Mouse (Mus musculus) frontal cortex, postnatal 25 days (tissue): ENCODE measurements around the gene Sik3.
"Not testable (repeated sequence)": the region's sequence is repeated elsewhere in the genome, so short reads cannot be mapped to it uniquely, and the experiment has no call there.

Source experiments
- DNase-seq, 2 experiments: peaks; one replicate each; pipeline ENCODE4 v3.0.0; 2022; ENCODE audit warnings: low spot score in 2 of 2

The Sik3 gene

DNA sequence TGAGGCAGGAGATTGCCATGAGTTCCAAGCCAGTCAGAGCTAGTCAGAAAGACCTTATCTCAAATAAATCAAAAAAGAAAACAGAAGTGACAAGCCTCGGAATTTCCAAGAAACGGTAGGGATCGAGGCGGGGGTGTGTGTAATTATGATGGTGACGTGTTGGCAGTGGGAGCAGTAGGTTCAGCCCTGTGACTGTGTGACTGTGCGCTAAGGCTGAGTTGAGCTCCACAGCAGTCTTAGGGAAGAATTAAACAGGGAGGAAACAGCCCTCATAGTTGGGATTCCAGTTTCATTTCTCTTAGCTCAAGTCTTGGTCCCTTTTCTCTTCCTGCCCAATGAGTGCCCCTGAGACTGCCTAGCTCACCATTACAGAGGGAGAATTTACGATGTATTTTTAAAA lies 98.0 kb downstream of the Sik3 start:
- DNase-seq, result no peak

DNA sequence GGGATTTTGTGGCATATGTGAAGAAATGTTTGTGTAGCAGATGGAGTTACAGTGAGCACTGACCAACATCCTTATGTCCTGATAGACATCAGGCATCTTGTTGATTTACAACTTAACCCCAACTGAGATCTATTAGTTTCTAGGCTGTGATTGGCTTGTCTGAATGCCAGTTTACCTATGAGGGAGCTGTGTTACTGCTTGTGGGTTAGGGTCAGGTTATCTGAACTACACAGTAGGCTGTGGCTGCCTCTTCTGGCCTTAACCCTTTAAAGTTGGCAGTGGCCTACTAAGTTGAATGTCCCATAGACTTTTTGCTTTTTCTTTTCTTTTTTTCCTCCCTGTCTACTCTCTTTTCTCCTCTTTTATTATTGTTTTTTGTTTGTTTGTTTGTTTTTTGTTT lies 98.7 kb downstream of the Sik3 start:
- DNase-seq, result no peak

DNA sequence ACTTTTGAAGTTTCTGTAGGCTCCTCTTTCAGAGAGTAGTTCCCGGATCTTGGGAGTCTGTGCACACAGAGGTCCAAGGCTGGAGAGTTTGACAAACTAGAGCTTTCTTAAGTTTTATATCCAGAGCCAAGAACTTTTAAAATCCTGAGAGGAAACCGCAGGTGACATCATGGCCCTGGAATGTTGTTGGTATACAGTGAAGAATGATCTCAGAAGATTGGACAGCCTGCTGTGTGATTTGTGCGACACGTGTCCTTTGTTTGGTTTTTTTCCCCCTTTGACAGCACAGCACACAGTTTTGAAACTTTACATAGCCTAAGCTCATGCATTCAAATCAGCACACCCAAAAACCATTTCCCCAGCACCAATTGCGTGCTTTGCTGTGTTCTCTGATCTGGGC lies 99.6 kb downstream of the Sik3 start:
- no peak for DNase-seq

- DNase-seq, result no peak
These were observed 106.3 kb downstream of the Sik3 start for GRCm38 (mm10) chr9:46118844-46119385.

DNA sequence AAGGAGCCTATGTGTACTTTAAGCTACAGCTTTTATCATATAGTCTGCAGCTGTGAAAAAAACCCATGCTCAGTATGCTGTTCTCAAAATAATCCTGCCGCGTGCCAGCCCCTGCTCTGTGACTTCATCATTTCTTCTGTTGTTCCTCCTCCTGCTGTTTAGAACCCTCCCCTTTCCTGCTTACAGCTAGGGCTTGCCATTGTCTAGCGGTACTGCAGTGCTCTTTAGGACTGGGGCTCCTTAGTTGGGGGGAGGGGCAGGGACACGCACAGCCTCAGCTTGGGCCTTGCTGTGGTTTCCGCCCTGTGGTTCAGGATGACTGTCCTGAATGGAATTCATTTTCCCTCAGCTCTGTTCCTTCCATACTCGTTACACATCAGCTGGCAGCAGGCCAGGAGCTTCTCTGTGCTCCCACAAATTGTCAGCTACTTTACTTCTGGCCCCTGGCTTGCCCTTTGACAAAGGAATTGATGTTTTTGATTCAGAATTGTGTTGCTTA lies 107.4 kb downstream of the Sik3 start:
- peak in 1 of 2 experiments; percentile 34 for DNase-seq

DNA sequence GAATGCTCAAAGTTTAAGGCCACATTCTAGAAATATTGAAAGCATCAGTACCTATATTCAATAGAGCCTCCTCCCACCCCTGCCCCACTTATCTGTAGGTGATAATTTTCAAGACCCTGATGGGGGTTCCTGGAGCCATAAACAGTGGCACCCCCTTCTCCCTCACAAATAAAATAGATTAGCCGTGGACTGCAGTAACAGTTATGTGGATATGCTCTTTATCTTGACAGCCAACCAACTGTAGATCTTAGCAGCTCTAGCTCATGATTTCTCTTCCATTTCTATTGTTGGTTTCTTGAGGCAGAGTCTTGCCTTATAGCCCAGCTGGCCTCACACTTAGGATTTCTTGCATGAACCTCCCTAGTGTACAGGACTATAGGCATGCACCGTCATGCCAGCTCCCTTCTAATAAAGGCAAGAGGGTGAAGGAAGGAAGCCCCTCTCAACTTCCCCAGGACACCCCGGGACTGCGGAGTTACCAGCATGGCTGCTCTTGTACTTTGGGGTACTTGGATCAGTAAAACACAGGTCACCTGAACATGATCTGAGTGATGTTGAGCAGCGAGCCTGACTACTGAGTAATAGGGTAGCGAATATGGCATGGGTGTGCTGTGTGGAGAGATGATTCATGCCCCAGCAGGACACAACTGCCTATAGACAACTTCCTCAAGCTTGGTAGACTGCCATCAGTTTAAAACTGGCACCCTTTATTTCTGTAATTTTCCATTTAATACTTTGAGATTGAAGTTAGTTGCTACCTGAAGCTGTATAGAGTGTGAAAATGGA lies 108.0 kb downstream of the Sik3 start:
- no peak for DNase-seq

GRCm38 (mm10) chr9:46121486-46121885 lies 108.9 kb downstream of the Sik3 start:
- no peak for DNase-seq

GRCm38 (mm10) chr9:46122731-46123130 lies 110.1 kb downstream of the Sik3 start:
- no peak for DNase-seq

GRCm38 (mm10) chr9:46126295-46126694 lies 113.7 kb downstream of the Sik3 start:
- DNase-seq, result no peak

- DNase-seq, result no peak
These were observed 114.7 kb downstream of the Sik3 start for GRCm38 (mm10) chr9:46127326-46127725.

DNA sequence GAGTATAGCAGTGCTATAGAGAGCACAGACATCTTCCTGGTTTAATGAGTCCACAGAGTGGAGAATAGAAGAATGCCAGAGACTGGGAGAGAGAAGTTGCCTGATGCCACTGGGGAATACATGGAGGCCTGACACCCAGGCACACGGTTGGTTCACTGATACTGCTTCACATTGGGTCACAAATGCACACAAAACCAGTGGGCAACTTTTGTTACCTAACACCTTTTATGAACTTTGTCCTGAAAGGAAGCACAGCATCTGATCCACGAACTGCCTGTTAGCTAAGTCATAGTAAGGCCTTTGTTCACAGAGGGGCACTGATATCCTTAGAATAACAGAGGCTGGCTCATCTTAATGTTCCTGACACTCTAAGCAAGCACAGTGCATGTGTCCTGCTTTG lies 116.6 kb downstream of the Sik3 start:
- no peak for DNase-seq

- DNase-seq, result not testable (repeated sequence)
These were observed 120.2 kb downstream of the Sik3 start for GRCm38 (mm10) chr9:46132821-46133220.

- no peak for DNase-seq
These were observed 126.2 kb downstream of the Sik3 start for GRCm38 (mm10) chr9:46138831-46139230.

DNA sequence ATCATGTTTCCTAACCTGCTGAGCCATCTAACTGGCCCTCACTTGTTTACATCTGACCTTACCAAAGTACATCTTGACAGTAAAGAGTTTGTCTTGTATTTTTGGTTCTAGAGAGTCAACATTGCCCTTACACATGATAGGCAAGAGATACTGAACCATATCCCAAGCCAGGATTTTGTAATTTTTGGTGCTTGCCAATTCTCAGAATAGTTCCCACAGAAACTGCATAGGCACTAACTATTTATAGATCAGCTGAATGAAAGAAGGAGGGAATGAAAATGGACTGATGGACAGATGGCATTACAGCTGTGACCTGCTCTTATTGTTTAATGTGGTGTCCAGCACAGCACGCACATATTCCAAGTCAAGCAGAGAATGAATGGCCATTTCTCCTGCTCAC lies 128.2 kb downstream of the Sik3 start:
- DNase-seq, result no peak

DNA sequence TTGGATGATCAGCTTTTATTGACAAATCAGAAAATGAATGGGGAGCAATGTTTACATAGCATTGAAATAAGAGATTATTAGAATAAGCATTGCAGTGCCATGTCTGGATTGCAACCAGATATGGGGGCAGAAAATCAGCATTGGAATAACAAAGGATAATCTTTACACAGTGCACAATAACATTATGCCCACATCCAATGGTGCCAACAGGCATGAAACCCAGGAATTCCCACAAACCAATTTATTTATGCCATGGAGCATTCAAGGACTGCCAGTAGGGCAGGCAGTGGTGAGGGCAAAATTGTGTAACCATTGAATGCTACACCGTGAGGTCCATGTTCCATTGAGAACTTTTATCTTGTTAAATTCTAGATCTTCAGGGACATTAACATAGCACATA lies 129.4 kb downstream of the Sik3 start:
- no peak for DNase-seq

- DNase-seq, result no peak
These were observed 129.9 kb downstream of the Sik3 start for GRCm38 (mm10) chr9:46142492-46142891.

GRCm38 (mm10) chr9:46144976-46145375 lies 132.4 kb downstream of the Sik3 start:
- no peak for DNase-seq

GRCm38 (mm10) chr9:46146437-46146836 lies 133.8 kb downstream of the Sik3 start:
- DNase-seq, result no peak

GRCm38 (mm10) chr9:46148723-46149122 lies 136.1 kb downstream of the Sik3 start:
- DNase-seq, result no peak

DNA sequence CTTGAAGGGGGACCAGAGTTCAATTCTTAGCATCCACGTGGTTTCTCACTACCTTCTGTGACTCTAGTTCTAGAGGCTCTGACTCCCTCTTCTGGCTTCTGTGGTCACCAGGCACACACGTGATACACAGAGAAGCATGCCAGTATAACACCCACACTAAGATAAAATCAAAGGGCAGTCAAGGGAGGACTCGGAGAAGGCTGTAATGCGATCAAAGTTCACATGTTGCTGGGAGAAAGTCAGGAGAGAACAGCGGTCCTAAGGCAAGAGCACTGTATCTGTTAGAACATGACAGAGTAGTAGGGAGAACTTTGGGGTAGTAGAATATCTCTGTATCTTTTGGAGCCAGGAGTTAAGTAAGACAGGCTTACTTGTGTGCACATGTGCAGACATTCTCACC lies 136.8 kb downstream of the Sik3 start:
- no peak for DNase-seq

GRCm38 (mm10) chr9:46150116-46150515 lies 137.5 kb downstream of the Sik3 start:
- no peak for DNase-seq

DNA sequence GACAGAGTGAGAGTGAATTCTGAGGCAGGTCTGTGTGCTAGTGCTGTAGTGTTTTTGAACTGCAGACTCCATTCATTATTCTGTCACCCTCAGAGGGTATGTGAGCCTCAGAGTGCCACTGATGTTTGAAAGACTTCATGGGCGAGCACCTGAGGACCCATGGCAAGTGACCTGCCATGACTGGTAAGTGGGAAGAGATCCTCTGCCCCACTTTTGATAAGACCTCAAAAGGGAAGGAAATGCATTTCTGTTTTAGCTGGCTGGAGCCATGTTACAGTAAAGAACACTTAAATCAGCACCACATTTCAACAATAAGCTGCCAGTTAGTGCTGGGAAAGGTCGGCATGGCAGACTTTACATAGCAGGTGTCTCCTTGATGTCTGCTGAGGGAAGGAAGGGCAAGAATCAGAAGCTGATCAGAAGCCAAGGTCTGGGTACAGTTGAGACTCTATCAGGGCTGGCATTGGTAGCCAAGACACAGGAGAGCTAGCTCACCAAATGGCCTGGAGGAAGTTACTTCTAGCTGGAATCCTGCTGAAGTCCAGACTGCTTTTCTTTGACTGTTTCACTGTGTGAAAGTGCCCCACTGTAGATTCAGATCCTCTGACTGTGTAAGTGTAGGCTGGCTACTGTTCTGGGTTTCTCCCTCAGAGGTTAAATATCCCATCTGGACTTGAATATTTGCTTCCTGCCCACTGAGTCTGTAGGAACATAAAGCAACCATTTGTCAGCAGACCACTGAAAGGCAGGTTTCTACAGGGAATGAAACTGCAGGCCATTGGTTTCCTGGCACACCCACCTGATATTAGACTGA lies 138.5 kb downstream of the Sik3 start:
- no peak for DNase-seq

DNA sequence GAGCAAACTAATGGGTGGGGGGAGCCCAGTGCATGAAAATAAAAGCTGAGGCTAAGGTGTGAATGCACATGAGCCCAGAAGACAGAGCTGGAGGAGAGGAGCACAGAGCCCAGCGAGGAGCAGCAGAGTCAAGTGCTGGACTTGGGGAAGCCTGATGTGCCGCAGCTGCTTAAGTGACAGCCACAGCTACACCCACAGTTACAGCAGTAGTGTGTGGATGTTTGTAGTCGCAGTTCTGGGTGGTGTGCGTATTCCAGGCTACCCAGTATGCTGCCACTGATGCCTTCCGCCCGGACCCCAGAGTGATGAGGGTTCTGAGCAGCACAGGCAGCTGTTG lies 139.1 kb downstream of the Sik3 start:
- DNase-seq, result no peak
